Mouse (Mus musculus) liver, adult 10 weeks (tissue): ENCODE measurements around the gene Gga1. TPM values are rescaled to one million over a fixed set of nuclear protein-coding genes. Genes with fewer than 3 reads are reported as not detected.

Source experiments
- polyA plus RNA-seq: library from polyadenylated mRNA; stranded (reverse); fragments of 350-450 nt; fragmentation: Illumina TruSeq; extraction: RNeasy Lipid Tissue Mini Kit (QIAGEN cat#74804); gene quantifications from one replicate; pipeline ENCODE4 v1.2.3, GENCODE M21; 2014; ENCODE audit warnings: low read depth, low replicate concordance

Gene Gga1
- polyA plus RNA-seq = 1.1 TPM

GRCm38 (mm10) chr15:78876991-78877809 lies at the start of gene Gga1:
Gene Gga1 (plus strand): TSS chr15:78877190.

GRCm38 (mm10) chr15:78842371-78843163 lies 34.4 kb upstream of the Gga1 start, which contains the start of gene Cdc42ep1:
Gene Cdc42ep1 (plus strand): TSS chr15:78842624.

GRCm38 (mm10) chr15:78855303-78855965 lies 21.6 kb upstream of the Gga1 start, which contains the start of gene Lgals2:
Gene Lgals2 (minus strand): TSS chr15:78855529.

GRCm38 (mm10) chr15:78899409-78899739 lies 22.4 kb downstream of the Gga1 start, which contains the start of gene Gm49510:
Gene Gm49510 (plus strand): TSS chr15:78899667.

GRCm38 (mm10) chr15:78899740-78900584 lies 23.0 kb downstream of the Gga1 start, which contains the start of gene Sh3bp1:
Gene Sh3bp1 (plus strand): TSS chr15:78899768.

GRCm38 (mm10) chr15:78913632-78914090 lies 36.7 kb downstream of the Gga1 start, which contains the start of gene Pdxp:
Gene Pdxp (plus strand): TSS chr15:78913919.

GRCm38 (mm10) chr15:78926021-78926919 lies 49.3 kb downstream of the Gga1 start, which contains the start of gene Lgals1:
Gene Lgals1 (plus strand): TSS chr15:78926725.

GRCm38 (mm10) chr15:78934784-78935320 lies 57.9 kb downstream of the Gga1 start, which contains the start of gene Nol12:
Gene Nol12 (plus strand): TSS chr15:78934933.

Other genes starting within 250 kb of the Gga1 start
- not detected for gene Elfn2, start 158.4 kb upstream of the Gga1 start, polyA plus RNA-seq
- gene Mfng, start 103.7 kb upstream of the Gga1 start, polyA plus RNA-seq = 0.34 TPM
- gene Card10, start 74.1 kb upstream of the Gga1 start, polyA plus RNA-seq = 0.48 TPM
- gene Cdc42ep1, start 34.6 kb upstream of the Gga1 start, polyA plus RNA-seq = 0.24 TPM
- not detected for gene Lgals2, start 21.7 kb upstream of the Gga1 start, polyA plus RNA-seq
- not detected for gene Gm49510, start 22.5 kb downstream of the Gga1 start, polyA plus RNA-seq
- not detected for gene Sh3bp1, start 22.6 kb downstream of the Gga1 start, polyA plus RNA-seq
- gene Pdxp, start 36.7 kb downstream of the Gga1 start, polyA plus RNA-seq = not detected
- gene Lgals1, start 49.5 kb downstream of the Gga1 start, polyA plus RNA-seq = 2.0 TPM
- 3.0 TPM for gene Nol12, start 57.7 kb downstream of the Gga1 start, polyA plus RNA-seq
- gene Triobp, start 70.5 kb downstream of the Gga1 start, polyA plus RNA-seq = 0.77 TPM
- gene H1f0, start 151.3 kb downstream of the Gga1 start, polyA plus RNA-seq = 71.3 TPM
- not detected for gene Galr3, start 164.7 kb downstream of the Gga1 start, polyA plus RNA-seq
- gene Ankrd54, start 185.7 kb downstream of the Gga1 start, polyA plus RNA-seq = 0.90 TPM
- gene Eif3l, start 198.0 kb downstream of the Gga1 start, polyA plus RNA-seq = 40.0 TPM
- gene Micall1, start 231.7 kb downstream of the Gga1 start, polyA plus RNA-seq = 3.2 TPM